Mouse (Mus musculus) ovary, postnatal 10 days (tissue): ENCODE measurements around the gene Vmn2r118.

Source experiments
- DNase-seq: peaks from one replicate; pipeline ENCODE4 v3.0.0; 2022; ENCODE audit warnings: low spot score

Vmn2r118 gene

GRCm38 (mm10) chr17:55625092-55625491, at the start of gene Vmn2r118:
Gene Vmn2r118 (minus strand): TSS chr17:55625192.
- DNase-seq: no peak

DNA sequence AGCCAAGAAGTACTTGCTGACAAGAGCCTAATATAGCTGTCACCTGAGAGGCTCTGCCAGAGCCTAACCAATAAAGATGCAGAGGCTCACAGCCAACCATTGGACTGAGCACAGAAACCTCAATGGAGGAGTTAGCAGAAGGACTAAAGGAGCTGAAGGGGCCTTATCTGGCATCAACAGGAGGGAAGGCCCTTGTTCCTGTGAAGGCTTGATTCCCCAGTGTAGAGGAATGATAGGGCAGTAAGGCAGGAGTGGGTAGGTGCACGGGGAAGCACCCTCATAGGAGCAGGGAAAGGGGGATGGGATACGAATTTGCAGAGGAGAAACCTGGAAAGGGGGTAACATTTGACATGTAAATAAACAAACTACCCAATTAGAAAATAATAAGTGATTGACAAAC, 36.1 kb upstream of the Vmn2r118 start:
- DNase-seq: no peak

DNA sequence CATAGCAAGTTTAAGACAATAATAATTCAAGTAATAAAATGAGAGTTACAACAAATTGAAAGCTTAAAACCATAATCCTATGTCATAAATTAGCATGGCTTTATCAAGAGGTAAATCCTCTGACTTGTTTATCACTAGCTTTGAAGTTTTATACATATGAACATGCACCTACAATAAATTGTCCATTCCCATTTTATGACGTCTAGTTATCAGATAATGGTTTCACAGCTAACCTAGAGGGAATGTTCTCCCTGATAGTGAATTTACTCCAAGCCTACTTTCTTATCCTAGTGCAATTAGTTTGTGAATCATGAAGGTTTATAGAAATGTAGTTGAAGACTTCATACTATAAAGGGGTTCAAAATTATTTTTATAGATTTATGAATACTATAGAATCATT, 34.2 kb downstream of the Vmn2r118 start:
- no peak for DNase-seq

DNA sequence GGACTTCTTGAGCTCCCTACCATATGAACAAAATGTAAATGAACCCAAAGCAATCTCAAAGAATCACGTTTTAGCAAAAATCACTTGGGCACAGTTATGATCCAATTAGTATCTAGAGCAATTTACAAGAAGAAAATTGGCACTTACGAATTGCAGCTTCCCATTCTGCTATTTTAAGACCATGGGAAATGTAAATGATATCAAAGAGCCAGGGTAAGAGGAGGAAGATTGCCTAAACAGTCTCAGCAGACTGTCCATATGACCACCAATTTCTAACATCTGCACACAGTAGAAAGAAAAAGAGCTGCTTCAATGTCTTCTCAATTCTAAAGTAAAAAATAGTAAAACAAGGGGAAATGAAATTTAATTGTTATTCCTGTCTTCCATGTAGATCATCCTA, 63.2 kb downstream of the Vmn2r118 start:
- no peak for DNase-seq

- DNase-seq: no peak
These were observed 76.5 kb downstream of the Vmn2r118 start for GRCm38 (mm10) chr17:55548476-55548875.
